Mouse (Mus musculus) heart, adult 11 months (tissue): Measurements from ENCODE around the gene Otulin.

Experiments used
- DNase-seq: peaks from one replicate; pipeline ENCODE4 v3.0.0; 2022

Otulin gene

DNA sequence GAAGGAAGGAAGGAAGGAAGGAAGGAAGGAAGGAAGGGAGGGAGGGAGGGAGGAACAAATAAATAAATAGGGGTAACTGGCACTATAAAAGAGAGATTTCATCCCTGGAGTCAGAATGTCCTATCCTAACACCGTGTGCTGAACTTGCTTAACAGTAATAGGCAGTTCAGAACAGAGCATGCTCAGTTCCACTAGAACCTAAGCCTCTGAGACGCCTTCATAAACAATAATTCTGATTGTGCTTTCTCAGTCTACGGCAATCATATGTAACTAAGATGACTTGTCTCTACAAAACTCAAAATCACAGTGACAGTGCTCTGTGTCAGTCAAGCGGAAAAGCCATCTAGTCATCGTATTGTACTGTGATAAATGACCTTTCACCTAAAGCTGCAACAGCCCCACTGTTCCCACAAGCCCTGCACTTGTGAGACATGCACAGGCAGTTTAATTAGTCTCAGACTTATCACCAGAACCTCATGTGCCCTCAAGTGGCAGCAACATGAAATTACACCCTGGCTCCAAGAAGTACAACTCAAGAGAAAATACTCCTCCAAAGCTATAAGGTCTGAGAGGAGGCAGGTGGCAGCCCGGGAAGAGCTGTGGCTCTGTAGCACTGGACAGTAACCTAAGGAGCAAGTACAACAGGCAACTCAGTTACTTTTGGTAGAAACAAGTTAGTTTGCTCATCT is 17.8 kb downstream of the Otulin start:
- peak; percentile 94 for DNase-seq

DNA sequence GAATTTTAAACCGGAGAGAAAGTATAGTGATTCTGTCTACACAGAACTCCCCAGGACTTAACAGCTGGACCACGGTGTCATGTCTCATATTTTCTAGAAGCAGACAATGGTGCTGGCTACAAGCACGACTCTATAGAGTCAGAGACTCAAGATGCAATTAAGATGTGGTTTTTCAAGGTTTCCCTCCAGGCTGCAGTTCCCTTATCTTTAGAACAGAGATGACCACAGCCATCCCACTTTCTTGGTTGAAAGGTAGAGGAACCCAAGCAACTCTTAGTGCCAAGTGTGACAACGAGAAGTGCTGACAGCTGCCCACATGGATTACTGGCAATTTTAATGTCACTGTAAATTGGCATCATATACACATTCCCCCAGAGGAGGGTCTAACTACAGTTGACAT is 20.9 kb downstream of the Otulin start:
- DNase-seq, result no peak

DNA sequence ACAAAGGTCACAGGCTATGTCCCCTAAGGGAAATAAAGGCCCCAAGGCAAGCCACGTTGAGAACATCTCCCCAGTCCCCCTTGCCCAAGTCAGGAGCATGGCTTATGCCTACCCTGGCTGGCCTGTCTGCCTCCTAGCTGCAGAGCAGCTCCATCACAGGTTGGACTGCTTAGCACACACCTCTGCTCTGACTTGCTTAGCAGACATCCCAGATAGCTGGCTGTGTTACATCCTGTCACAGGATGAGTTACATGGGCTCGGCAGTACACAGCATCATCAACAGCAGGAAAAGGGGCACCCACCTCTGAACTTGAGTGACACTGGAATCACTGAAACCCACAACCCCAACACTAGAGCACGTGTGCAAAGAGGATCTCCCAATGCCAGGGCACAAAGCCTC is 25.2 kb downstream of the Otulin start:
- peak; percentile 77 for DNase-seq

DNA sequence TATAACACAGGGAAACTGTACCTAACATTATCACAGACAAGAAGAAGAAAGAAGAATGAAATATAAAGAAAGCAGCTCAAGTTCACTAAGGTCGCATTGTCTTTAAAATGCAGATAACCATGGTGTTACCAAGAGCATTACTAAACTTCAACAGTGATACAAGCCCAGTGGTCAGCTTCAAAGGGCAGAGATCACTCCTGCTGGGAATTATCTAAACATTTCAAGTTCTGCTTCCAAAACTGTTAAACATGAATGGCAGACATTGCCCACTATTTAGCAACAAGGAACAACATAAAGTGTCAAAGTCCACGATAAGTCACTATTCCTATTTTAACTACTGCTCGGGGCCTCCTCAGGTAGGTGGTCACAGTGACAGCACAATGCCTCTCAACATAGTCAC is 25.9 kb downstream of the Otulin start:
- DNase-seq, result no peak

DNA sequence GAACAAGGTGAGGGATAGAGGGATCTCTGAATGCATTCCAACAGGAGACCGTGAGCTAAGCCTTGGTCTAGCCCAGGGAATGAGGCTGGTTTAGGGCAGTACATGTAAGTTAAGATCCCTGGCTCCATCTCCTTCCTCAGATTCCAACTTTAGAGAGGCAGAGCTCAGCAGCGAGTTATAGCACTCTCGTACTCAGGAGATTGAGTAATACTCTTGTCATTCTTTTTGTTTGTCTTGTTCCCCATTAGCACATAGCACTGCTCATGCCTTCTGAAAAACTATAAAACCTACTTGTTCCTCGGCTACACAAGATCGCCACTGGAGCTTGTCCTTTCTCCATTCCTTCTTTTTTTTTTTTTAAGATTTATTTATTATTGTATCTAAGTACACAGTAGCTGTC is 30.0 kb downstream of the Otulin start:
- DNase-seq, result no peak

DNA sequence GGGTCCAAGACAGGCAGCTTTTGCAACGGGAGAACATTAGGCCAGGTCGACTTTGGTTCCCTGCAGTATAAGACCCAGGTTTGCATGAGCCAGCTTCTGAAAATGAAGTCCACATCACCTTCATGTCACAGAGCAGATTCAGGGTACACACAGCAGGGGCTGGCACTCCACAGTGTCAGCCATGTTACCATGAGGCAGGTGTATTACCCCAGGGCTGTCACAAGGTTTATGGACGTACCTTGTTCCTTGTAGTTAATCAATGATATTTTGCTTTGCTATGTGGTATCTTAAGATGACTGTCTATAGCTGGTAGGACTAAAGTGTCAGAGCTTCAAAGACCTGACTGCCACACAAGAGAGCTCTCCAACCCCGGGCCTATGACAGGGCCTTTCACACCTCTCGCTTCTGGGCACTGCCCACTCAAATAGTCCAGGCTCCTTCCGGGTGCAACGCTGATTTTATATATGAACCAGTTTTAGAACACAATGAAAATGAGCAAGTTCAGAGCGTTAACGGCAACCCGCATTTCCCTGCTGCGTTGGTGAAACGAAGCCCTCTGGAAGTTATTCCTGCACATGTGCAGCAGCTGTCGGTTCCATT is 31.6 kb downstream of the Otulin start:
- DNase-seq, result peak; percentile 84

DNA sequence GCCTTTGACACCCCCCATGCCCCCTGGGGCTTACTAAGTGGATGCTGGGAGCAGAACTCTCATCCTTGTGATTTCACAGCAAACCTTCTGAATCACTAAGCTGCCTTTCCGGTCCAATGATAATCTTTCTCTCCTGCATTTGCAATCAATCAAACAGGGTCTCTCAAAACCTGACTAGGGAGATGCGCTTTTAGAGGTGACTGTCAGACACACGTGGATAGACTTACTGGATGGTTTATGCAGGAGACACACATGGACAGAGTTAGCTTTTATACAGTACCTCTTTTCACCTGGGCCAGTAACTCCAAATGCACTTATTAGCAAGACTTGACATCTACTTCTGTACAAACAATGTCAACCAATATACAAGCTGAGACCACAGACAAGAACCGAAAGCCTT is 33.0 kb downstream of the Otulin start:
- no peak for DNase-seq

DNA sequence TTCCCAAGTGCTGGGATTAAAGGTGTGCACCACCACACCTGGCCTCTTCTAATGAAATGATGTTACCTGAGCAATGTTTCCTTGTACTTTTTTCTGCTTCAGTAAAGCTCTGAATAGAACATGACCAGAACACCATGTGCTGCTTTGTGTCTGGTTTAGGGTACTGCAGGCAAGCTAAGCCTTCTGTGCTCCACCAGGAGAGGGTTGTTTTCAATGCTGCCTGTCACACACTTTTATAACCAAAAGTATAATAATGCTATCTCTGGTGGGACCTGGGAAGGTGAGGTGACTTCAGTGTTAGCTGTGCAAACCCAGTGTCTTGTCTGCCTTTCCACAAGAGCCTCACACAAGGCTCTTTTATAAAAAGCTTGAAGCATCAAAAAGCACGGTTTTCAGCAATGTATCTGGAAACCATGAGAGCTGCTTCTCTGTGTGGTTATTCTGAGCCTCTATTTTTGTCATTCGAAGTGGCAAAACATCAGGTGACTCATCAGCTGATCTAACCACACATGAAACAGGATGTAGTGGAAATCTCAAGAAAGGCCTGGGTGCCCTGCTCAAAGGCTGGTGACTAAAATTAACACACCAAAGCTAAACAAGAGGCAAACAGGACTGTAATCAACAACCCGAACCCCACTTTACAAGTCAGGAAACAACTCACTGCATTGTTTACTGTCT is 33.9 kb downstream of the Otulin start:
- DNase-seq, result peak; percentile 96

DNA sequence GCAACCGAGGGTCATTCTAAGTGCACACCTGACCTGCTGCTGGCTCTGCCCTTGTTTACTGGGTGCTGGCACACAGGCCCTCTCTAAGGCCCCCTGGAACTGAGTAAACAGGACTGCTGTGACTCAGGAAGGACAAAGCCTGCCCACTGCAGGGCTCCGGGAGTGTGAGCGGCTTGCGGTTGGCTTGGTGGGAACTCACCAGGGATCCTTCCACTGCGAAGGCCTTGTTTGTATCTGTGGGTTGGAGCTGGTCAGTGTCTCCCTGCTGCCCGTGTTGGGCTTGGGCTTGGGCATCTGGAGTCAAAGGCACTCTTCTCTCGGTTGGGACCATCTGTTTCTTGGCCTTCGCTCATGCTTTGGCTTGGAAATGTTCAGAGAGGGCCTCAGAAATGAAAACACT is 34.9 kb downstream of the Otulin start:
- DNase-seq, result peak; percentile 86

DNA sequence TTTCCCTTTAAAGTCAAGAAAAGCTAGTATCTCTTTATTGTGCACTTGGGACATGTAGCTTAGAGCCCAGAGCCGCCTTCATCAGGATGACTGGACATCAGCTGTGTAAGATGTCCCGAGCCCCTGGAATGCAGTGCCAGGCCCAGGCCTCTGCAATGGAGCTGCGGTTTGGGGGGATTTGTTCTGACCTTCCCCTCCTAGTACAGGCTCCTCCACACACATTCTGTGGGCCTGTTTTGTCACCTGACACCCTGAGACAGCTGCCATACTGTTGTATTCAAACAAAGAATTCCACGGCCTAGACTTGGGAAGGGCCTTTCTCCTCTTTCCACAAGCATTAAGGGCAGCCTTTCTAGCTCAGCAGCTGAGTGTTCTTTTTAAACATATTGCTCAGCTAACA is 35.5 kb downstream of the Otulin start:
- DNase-seq, result no peak

DNA sequence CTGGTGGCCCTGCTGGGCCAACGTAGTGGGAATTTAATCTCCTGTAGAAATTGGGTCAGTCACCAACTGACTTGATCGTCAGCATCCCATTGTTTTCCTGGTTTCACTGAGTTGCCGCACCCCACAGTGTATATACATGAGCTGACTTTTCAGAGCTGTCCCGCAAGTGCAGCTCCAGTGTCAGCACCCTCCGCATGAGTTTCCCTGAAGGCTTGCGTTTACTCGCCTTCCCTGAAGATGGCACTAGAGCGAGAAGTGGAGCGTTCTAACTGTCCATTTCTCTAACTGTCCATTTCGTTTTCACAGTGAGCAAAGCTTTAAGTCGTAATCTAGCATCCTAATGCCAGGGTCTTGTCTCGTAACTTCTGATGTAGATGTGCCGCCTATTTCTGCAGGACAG is 36.8 kb downstream of the Otulin start:
- DNase-seq, result peak; percentile 91

DNA sequence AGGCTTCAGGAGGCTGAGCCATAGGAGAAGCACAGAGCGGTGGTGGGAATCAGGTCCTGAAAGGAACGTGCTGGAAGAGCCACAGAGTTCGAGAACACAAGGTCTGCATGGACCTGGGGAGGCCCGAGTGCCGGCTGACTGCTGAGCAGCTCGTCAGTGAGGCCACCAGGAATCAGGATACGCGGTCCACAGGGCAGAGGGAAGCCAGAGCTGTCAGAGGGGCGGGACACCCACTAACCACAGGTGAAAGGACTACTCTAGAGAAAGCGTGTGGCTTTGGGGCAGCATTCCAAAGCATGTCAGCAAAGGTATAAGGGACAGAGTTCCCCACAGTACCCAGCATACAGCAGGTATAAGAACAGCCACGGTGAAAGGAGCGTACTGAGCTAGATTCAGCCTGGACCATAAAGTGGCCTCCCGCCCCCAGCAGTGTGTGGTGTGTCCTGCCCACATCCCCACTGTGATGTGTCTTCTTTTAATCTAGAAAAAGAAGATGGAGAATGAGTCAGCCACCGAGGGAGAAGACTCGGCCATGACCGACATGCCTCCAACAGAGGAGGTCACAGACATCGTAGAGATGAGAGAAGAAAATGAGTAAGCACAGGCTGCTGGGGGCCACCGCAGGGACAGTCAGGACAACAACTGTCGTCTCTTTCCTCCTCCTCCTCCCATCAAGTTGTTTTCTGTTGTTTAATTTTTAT is 37.7 kb downstream of the Otulin start:
- DNase-seq, result no peak

DNA sequence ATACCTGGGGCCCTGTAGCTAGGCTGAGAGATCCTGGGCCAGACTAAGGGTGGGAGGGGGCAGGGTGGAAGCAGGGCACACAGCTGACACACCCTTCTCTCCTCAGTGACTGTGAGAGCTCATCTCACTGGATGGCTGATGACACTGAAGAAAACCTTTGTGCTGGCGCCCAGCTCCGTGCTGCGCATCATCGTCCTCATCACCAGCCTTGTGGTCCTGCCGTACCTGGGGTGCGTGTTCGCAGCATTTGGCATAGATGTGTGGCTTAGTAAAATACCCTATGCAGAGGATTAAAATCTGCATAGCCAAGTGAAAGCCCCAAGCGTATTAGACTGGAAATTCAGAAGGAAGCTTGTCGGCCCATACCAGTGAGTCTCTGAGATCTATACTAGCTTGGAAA is 39.7 kb downstream of the Otulin start:
- DNase-seq, result peak; percentile 92

DNA sequence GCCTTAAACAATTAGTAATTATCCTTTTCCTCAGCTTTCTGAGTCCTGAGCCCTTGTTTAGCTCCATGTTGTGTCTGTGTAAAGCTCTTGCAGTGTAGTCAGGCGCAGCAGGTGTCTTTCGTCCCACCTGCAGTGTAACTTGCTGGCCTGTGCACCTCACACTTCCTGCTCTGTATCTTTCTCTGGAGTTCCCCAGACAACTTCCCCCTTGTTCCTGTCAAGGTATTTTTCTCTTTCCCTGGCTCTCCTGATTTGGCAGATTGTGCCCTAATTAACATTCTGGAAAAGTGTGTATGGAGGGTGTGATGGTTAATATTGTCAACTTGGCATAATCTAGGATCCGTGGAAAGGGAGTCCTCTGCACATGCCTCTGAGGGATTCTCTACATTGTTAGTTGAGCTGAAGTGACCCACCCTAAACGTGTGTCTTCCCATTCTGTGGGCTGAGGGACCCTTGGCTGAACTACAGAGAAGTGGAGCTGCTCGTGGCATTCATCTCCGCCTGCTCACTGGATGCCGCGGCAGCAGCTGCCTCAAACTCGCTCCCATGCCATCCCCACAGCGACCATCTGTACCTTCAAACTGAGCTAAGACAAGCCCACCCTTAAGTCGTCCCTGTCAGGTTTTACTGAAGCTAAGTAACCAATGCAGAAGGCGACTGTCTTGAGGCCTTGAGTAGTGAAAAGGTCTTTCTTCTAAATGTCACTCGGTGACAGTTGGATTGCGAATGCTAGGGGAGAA is 42.2 kb downstream of the Otulin start:
- DNase-seq, result no peak

DNA sequence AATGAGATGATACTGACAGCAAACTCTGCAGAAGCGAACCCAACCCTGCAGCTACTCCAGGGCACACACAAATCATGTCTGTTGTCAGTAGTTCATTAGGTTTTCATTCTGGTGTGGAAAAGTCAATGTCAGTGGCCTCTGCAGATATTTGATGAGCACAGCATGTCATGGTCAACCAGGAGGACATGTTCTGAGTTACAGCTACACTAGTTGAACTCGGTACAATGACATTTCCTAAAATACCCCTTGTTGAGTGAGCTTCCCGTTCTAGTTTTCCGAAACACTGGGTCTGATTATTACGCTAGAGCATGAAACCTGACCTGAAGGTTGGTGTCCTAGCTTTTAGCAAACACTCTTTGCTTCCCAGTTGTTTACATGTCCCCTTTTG is 44.4 kb downstream of the Otulin start:
- DNase-seq, result no peak

DNA sequence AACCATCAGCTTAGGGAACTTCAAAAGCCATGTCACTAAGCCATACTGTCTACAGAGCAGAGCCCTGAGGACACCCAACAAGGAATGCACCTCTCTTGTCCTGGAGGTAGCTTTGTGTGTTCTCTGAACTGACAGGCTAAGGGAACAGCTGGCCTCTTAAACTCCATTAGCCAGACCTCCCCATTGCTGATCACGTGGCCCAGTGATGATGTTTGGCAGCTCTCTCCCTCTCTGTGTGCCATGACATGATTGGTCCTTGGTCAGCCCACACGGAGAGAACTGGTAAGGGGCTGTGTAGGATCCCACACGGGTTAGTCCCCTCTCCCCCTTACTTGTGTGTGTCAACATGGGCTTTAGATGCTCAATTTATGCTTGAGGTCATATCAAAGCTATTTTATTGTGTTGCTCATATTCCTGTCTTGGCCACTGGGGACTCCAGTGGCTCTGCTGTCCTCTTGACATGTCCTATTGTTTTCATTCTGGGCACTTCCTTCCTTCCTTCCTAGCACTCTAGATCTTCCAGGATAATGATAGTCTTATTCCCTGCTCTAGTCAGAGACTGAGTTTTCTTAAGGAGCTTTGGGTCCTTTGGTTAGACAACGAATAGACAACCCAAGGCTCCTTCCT is 44.9 kb downstream of the Otulin start:
- DNase-seq, result no peak

DNA sequence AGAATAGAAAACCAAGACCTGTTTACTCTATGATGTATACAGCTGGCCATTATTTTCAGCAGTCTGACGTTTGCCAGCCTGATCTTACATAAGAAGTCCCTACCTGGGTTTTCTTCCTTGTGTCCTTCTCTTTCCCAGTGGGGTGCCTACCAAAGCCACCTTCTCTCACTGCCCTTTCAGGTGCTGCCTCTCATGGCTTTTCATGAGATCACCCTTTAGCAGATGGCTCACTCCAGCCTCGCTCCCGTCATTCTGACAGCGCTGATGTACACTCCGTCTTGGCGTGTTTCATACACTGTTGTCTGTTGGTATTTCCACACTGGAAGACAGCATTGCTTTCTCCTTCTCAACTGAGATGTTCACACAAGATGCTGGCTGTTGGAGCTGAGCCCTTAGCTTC is 46.9 kb downstream of the Otulin start:
- DNase-seq, result no peak

DNA sequence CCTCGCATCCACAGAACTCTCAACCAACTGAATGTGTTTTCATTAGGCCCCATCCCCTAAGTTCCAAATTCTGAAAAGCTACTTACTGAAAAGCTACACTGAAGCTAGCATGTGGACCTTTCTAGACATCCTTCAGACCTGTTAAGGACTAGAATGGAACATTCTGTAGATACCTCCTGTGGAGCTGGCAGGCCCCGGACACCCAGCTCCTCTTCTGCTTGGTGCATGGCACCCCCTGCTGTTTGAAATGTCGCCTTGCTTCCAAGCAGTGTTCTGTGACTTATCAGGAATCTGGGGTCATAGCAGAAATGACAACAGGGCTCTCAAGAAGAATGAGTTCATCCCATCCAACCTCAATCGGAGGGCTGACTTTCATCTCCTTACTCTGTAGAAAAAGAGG is 47.5 kb downstream of the Otulin start:
- DNase-seq, result peak; percentile 94

DNA sequence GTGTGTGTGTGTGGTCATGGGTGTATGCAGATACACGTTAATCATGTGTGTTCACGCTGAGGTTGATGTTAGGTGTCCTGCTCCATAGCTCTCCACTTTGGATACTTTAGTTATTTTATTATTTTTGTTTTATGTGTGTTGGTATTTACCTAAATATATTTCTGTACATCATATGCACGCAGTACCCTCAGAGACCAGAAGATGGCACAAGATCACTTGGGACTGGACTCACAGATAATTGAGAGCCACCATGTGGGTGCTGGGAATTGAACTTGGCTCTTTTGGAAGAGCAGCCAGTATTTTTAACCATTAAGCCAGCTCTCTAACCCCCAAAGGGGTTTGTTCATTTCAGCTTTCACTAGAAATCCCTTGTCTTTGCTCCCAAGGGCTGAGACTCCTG is 48.1 kb downstream of the Otulin start:
- DNase-seq, result no peak

DNA sequence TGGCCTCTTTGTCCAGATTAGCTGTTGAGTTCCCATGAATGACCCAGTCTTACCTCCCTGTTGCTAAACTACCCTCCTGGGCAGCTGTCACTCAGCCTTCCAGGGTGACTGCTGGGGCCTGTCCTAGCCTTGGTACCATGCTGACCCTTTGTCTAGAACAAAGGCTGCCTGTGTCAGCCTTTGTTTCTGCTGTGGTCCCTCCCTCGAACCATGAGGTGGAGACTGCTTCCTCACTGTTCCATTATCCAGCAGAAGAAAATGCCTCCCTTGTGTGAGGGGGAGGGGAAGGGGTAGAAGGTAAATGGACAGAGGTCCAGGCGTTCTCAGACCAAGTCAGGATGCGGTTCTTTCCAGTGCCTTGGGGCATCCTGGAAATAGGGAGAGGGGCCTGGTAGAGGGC is 48.9 kb downstream of the Otulin start:
- DNase-seq, result no peak

DNA sequence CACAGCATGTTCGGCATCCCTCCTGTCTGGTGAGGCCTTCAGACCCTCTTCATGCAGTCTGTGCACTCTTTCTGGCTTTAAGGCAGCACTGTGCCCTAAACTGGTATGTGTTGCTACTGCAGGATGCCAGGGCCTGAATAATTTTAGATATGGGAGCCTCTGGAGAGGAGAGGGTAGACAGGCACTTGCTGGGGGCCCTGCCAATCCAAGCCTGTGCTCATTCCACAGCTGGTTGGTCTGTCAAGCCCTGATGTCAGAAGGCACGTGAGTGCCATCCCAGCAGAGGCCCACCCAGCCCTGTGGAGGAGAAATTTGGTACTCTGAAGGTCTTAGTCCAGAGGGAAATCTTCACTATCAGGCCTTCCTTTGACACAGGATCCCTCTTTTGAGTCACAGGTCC is 49.7 kb downstream of the Otulin start:
- peak; percentile 98 for DNase-seq

DNA sequence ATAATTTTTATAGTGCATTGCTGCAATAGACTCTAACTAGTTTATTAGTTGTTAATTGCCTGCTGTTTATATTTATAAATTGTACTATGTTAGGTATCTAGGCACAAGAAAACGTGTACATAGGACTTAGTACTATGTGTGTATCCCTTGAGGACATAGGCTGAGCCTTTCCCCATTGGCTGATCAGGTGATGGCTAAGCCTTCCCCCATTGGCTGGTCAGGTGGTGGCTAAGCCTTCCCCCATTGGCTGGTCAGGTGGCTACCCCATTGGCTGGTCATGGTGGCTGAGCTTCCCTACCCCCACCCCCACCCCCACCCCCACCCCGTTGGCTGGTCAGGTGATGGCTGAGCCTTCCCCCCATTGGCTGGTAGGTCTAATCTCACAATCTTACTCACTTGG is 50.6 kb downstream of the Otulin start:
- no peak for DNase-seq

DNA sequence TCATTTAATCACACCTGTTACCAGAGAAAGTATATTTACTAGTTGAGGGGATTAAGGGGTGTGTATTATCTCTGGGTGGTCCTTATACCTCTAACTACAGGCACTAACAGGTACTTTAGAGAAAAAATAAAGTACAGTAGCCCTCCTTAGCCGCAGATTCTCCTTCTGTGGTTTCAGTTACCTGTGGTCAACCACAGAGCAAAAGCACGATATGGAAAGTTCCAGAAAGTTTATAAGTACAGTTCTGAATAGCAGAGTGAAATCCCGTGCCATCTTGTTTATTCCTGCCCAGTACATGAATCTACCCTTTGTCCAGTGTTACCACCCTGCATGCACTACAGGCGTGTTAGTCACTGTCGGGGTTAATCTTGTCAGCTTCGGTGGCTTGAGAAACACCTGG is 51.6 kb downstream of the Otulin start:
- DNase-seq, result no peak
